Mouse (Mus musculus): ENCODE measurements around the gene 1700025C18Rik. TPM values are rescaled to one million over a fixed set of nuclear protein-coding genes. Genes with fewer than 3 reads are reported as not detected.

1700025C18Rik gene
- polyA plus RNA-seq, 1 experiment from 2014 or later = not detected

GRCm38 (mm10) chr2:165032533-165032932 lies 58.0 kb downstream of the 1700025C18Rik start:
- no peak for ATAC-seq (ENCODE audit: low FRiP score, low read depth)
- WGBS = 41% methylated on average over 3 of the region's 3 CpGs
- H3K4me1 ChIP-seq = peaks cover 33% of the 10 kb centered on the region
- peak overlapping the region; percentile 82 for H3K4me3 ChIP-seq
- no peaks in the 10 kb centered on the region for H3K27me3 ChIP-seq
- H3K9ac ChIP-seq = no peak overlapping the region
- H3K4me2 ChIP-seq (replicated peaks) = peak overlapping the region; percentile 85
- H3K9me3 ChIP-seq = no peaks in the 10 kb centered on the region
- H3K36me3 ChIP-seq = no peaks in the 10 kb centered on the region
- H3K27ac ChIP-seq = no peak overlapping the region

Other genes starting within 250 kb of the 1700025C18Rik start
- 36.7 and 44.0 TPM in 2 replicates for gene Pltp, start 233.0 kb downstream of the 1700025C18Rik start, polyA plus RNA-seq (2015; fragmentation: Nextera tagmentation; extraction: Ambion mirVana)
- 87.4 and 88.4 TPM in 2 replicates for gene Pcif1, start 211.4 kb downstream of the 1700025C18Rik start, polyA plus RNA-seq (2015; fragmentation: Nextera tagmentation; extraction: Ambion mirVana)
- gene Zfp335, start 179.0 kb downstream of the 1700025C18Rik start, polyA plus RNA-seq (2015; fragmentation: Nextera tagmentation; extraction: Ambion mirVana) = 13.5 and 15.2 TPM in 2 replicates
- 5.5 and 7.1 TPM in 2 replicates for gene Mmp9, start 150.0 kb downstream of the 1700025C18Rik start, polyA plus RNA-seq (2015; fragmentation: Nextera tagmentation; extraction: Ambion mirVana)
- 1.00 and 1.2 TPM in 2 replicates for gene Slc12a5, start 129.9 kb downstream of the 1700025C18Rik start, polyA plus RNA-seq (2015; fragmentation: Nextera tagmentation; extraction: Ambion mirVana)
- gene Ncoa5, start 55.9 kb downstream of the 1700025C18Rik start, polyA plus RNA-seq (2015; fragmentation: Nextera tagmentation; extraction: Ambion mirVana) = 92.3 and 99.1 TPM in 2 replicates
- 7.5 and 8.4 TPM in 2 replicates for gene Cd40, start 35.1 kb downstream of the 1700025C18Rik start, polyA plus RNA-seq (2015; fragmentation: Nextera tagmentation; extraction: Ambion mirVana)
- gene Cdh22, start 144.1 kb upstream of the 1700025C18Rik start, polyA plus RNA-seq (2015; fragmentation: Nextera tagmentation; extraction: Ambion mirVana) = 0.79 and 1.2 TPM in 2 replicates
- gene Slc35c2, start 197.1 kb upstream of the 1700025C18Rik start, polyA plus RNA-seq (2015; fragmentation: Nextera tagmentation; extraction: Ambion mirVana) = 56.3 and 56.4 TPM in 2 replicates
- 83.0 and 86.4 TPM in 2 replicates for gene Elmo2, start 235.7 kb upstream of the 1700025C18Rik start, polyA plus RNA-seq (2015; fragmentation: Nextera tagmentation; extraction: Ambion mirVana)

Data from limb, embryonic 13.5 days (tissue).